Mouse (Mus musculus) limb, embryonic 14.5 days (tissue): ENCODE measurements at regions not wholly inside any gene's neighbourhood (a gene's known extent, or its start where the extent isn't known, plus 50 kb on each side); places are given as distances from the start of the nearest gene placed in this dataset.

ENCODE experiments used
- ATAC-seq: fragments of 200-750 bp; cut with Nextera tagmentation; 2 replicates; pipeline ENCODE4 v1.8.0; 2017; ENCODE audit warnings: low read depth, moderate number of reproducible peaks, moderate TSS enrichment; ENCODE audit not compliant: low FRiP score
- DNase-seq: peaks from one replicate; pipeline ENCODE4 v3.0.0-alpha.2; 2015; ENCODE audit warnings: low spot score
- H3K27ac ChIP-seq: fragments of 300-500 bp; sonication (generic); replicated peaks from 2 replicates; pipeline ENCODE4 v1.5.1; 2014; ENCODE audit warnings: low read depth, mild to moderate bottlenecking, low read length, moderate library complexity, mixed read lengths
- H3K27me3 ChIP-seq: fragments of 300-500 bp; sonication (generic); 2 replicates; pipeline ENCODE4 v1.6.1; 2014; ENCODE audit warnings: low read length, mixed read lengths; ENCODE audit not compliant: control insufficient read depth, insufficient read depth
- H3K36me3 ChIP-seq: fragments of 300-500 bp; sonication (generic); 2 replicates; pipeline ENCODE4 v1.6.1; 2014; ENCODE audit warnings: mild to moderate bottlenecking, low read length, moderate library complexity, mixed read lengths; ENCODE audit not compliant: control insufficient read depth, insufficient read depth
- H3K4me1 ChIP-seq: fragments of 300-500 bp; sonication (generic); 2 replicates; pipeline ENCODE4 v1.6.1; 2014; ENCODE audit warnings: antibody characterized with exemption, low read length, mixed read lengths; ENCODE audit not compliant: control insufficient read depth, insufficient read depth
- H3K4me2 ChIP-seq: fragments of 300-500 bp; sonication (generic); replicated peaks from 2 replicates; pipeline ENCODE4 v1.6.1; 2014; ENCODE audit warnings: low read depth, mild to moderate bottlenecking, low read length, moderate library complexity; ENCODE audit not compliant: severe bottlenecking
- H3K4me3 ChIP-seq: fragments of 300-500 bp; sonication (generic); replicated peaks from 2 replicates; pipeline ENCODE4 v1.5.1; 2014; ENCODE audit warnings: low read length
- H3K9ac ChIP-seq: fragments of 300-500 bp; sonication (generic); 2 replicates; pipeline ENCODE4 v1.6.1; 2014; ENCODE audit warnings: mild to moderate bottlenecking, low read depth, low read length, moderate library complexity; ENCODE audit not compliant: severe bottlenecking
- H3K9me3 ChIP-seq: fragments of 300-500 bp; sonication (generic); 2 replicates; pipeline ENCODE4 v1.6.1; 2016; ENCODE audit warnings: low read length; ENCODE audit not compliant: control insufficient read depth
- POLR2A ChIP-seq: fragments of 200-500 bp; IDR thresholded peaks from 2 replicates; pipeline ENCODE4 v1.8.0; 2012; ENCODE audit warnings: inconsistent platforms, mild to moderate bottlenecking, moderate library complexity, borderline replicate concordance; ENCODE audit not compliant: insufficient read depth, insufficient read length; ENCODE audit errors: extremely low read depth
- WGBS: fragments of 180-500 bp; shearing (Covaris S2); extraction: QIAGEN DNeasy Blood & Tissue Kit; methylation state at CpG from one replicate; pipeline ENCODE4 v1.1.7; 2014; 5-methylcytosine and 5-hydroxymethylcytosine counted together

- Histone ChIP-seq H3K9ac (no peak overlapping the region), H3K27me3 (no peaks in the 10 kb centered on the region), H3K4me3 (no peak overlapping the region), H3K4me1 (peaks cover 4% of the 10 kb centered on the region; the same call in 1 of the 2 replicates), H3K4me2 (no peak overlapping the region), H3K36me3 (no peaks in the 10 kb centered on the region), H3K9me3 (no peaks in the 10 kb centered on the region), H3K27ac (no peak overlapping the region)
- no peak for ATAC-seq
- no peak for DNase-seq
- TF ChIP-seq POLR2A = no peak
- WGBS = 79% methylated on average over 5 of the region's 5 CpGs
Measured at GRCm38 (mm10) chr6:6457001-6457400, 121.5 kb downstream of the Sem1 start.

GRCm38 (mm10) chr6:6455566-6455965, 122.9 kb downstream of the Sem1 start:
- Histone ChIP-seq H3K27ac (no peak overlapping the region), H3K9ac (no peak overlapping the region), H3K4me3 (no peak overlapping the region), H3K4me2 (no peak overlapping the region), H3K9me3 (no peaks in the 10 kb centered on the region), H3K27me3 (no peaks in the 10 kb centered on the region), H3K4me1 (peaks cover 4% of the 10 kb centered on the region; the same call in 1 of the 2 replicates), H3K36me3 (no peaks in the 10 kb centered on the region)
- ATAC-seq = no peak
- no peak for TF ChIP-seq POLR2A
- WGBS = 90% methylated on average over 5 of the region's 5 CpGs
- no peak for DNase-seq

- TF ChIP-seq POLR2A = no peak
- no peak overlapping the region for H3K4me2 ChIP-seq
- H3K9me3 ChIP-seq = no peaks in the 10 kb centered on the region
- no peak overlapping the region for H3K4me3 ChIP-seq
- 78% methylated on average over 2 of the region's 2 CpGs for WGBS
- ATAC-seq = no peak
- H3K36me3 ChIP-seq = no peaks in the 10 kb centered on the region
- H3K27me3 ChIP-seq = no peaks in the 10 kb centered on the region
- peaks cover 4% of the 10 kb centered on the region; the same call in 1 of the 2 replicates for H3K4me1 ChIP-seq
- no peak overlapping the region for H3K9ac ChIP-seq
- no peak overlapping the region for H3K27ac ChIP-seq
- no peak for DNase-seq
Measured at GRCm38 (mm10) chr6:6454396-6454795, 124.1 kb downstream of the Sem1 start.

- no peaks in the 10 kb centered on the region for H3K36me3 ChIP-seq
- no peak overlapping the region for H3K4me3 ChIP-seq
- no peaks in the 10 kb centered on the region for H3K4me1 ChIP-seq
- H3K4me2 ChIP-seq = no peak overlapping the region
- TF ChIP-seq POLR2A = no peak
- DNase-seq = no peak
- H3K9me3 ChIP-seq = no peaks in the 10 kb centered on the region
- H3K27me3 ChIP-seq = no peaks in the 10 kb centered on the region
- H3K9ac ChIP-seq = no peak overlapping the region
- ATAC-seq = no peak
- no peak overlapping the region for H3K27ac ChIP-seq
- WGBS = 60% methylated on average over 3 of the region's 3 CpGs
Measured at GRCm38 (mm10) chr6:6434855-6435254, 143.6 kb downstream of the Sem1 start.

GRCm38 (mm10) chr6:6434261-6434802, 144.1 kb downstream of the Sem1 start:
- no peak overlapping the region for H3K27ac ChIP-seq
- TF ChIP-seq POLR2A = no peak
- H3K9ac ChIP-seq = no peak overlapping the region
- H3K9me3 ChIP-seq = no peaks in the 10 kb centered on the region
- no peak overlapping the region for H3K4me2 ChIP-seq
- DNase-seq = no peak
- ATAC-seq = no peak
- H3K4me1 ChIP-seq = no peaks in the 10 kb centered on the region
- WGBS = 81% methylated on average over 5 of the region's 5 CpGs
- H3K4me3 ChIP-seq = no peak overlapping the region
- no peaks in the 10 kb centered on the region for H3K27me3 ChIP-seq
- H3K36me3 ChIP-seq = no peaks in the 10 kb centered on the region

GRCm38 (mm10) chr6:6433179-6433578, 145.3 kb downstream of the Sem1 start:
- DNase-seq = no peak
- WGBS = 74% methylated on average over 6 of the region's 6 CpGs
- H3K4me3 ChIP-seq = no peak overlapping the region
- H3K9ac ChIP-seq = no peak overlapping the region
- H3K27ac ChIP-seq = no peak overlapping the region
- TF ChIP-seq POLR2A = no peak
- no peaks in the 10 kb centered on the region for H3K27me3 ChIP-seq
- H3K4me1 ChIP-seq = no peaks in the 10 kb centered on the region
- no peaks in the 10 kb centered on the region for H3K36me3 ChIP-seq
- ATAC-seq = no peak
- no peaks in the 10 kb centered on the region for H3K9me3 ChIP-seq
- H3K4me2 ChIP-seq = no peak overlapping the region
